Mouse (Mus musculus): Measurements from ENCODE around the gene Prickle1.

The Prickle1 gene

DNA sequence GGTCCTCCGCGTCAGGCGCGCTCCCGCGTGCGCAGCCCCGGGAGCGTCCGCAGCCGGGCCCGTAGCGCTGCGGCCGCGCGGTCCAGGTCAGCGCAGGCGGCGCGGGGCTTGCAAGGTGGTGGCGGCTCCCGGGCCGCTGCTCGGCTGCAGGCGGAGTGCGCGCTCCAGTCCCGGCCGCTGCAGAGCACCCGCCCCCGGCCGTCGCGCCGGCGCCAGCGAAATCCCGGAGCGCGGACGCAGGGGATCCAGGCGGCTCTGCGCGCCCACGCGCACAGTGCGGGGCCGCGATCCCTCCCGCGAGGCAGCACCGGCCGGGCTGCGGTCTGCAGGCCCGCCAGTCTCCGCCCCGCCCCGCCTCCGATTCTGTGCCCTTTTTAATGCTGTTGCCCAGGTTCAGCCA, at the start of gene Prickle1:
Prickle1 (minus strand) TSS at position 146 of the 400 bp plus-strand sequence.
- peak; percentile 93 for DNase-seq

GRCm38 (mm10) chr15:93640221-93640620, 44.5 kb upstream of the Prickle1 start:
- DNase-seq = no peak

DNA sequence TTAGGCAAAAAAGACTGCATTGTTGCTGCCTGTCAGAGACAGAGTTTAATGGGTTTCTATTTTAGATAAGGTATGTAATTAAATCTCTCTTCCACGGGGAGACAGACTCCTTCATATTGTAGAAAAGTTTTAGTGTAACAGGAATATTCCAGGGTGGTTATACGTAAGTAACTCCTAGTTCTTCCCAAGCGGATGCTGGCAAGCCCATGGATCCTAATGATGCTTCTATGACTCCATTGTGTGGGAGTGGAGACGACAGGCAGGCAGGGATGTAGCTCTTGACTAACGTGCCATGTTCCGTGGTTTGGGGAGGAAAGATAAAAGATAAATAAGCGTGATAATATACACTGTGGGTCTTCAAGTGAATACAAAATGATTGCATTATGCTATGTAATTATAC, 41.3 kb upstream of the Prickle1 start:
- no peak for DNase-seq

GRCm38 (mm10) chr15:93635603-93636002, 39.9 kb upstream of the Prickle1 start:
- no peak for DNase-seq

DNA sequence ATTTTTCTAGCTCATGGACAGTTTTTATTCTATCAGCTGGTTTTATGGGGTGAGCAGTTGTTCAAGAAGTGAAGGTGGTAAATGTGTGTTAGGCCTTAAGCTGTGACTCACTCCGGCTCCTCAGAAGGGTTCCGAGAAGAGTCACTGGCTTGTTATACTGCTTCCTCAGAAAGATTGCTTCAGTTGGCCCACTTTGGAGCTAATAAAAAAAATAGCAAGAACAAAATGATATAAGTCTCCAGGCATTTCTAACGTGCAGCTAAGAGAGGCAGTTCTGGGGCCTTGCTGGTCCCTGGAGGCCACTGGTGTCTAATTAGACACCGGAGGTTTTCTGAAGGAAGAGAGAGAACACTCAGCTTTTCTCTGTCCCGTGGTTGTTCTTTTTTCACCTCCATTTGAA, 38.8 kb upstream of the Prickle1 start:
- no peak for DNase-seq

DNA sequence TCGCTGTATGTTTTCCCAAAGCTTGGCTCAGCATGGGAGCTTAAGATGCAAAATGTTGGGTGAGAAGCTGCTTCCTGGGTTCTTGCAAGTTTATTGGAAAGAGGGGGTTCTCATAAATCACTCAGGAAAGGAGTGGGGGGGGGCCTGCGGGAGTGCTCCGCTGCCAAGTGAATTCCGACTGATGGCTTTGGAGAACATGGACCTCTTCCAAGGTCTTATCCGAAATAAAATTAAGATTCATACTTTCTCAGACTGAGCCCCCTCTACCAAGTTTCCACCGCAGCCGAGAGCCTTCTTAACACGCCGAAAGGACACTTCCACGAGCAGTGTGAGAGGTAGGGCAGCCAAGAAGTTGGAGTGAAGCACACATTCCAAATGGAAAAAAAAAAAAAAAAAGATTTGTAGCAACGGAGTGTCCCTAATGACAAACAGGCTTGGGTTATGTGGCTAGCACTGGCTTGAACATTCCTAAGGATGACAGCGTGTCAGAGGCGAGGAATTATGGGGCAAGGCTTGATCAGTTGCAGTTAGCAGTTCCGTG, 34.4 kb upstream of the Prickle1 start:
- DNase-seq = no peak

GRCm38 (mm10) chr15:93629201-93629600, 33.5 kb upstream of the Prickle1 start:
- DNase-seq = no peak

DNA sequence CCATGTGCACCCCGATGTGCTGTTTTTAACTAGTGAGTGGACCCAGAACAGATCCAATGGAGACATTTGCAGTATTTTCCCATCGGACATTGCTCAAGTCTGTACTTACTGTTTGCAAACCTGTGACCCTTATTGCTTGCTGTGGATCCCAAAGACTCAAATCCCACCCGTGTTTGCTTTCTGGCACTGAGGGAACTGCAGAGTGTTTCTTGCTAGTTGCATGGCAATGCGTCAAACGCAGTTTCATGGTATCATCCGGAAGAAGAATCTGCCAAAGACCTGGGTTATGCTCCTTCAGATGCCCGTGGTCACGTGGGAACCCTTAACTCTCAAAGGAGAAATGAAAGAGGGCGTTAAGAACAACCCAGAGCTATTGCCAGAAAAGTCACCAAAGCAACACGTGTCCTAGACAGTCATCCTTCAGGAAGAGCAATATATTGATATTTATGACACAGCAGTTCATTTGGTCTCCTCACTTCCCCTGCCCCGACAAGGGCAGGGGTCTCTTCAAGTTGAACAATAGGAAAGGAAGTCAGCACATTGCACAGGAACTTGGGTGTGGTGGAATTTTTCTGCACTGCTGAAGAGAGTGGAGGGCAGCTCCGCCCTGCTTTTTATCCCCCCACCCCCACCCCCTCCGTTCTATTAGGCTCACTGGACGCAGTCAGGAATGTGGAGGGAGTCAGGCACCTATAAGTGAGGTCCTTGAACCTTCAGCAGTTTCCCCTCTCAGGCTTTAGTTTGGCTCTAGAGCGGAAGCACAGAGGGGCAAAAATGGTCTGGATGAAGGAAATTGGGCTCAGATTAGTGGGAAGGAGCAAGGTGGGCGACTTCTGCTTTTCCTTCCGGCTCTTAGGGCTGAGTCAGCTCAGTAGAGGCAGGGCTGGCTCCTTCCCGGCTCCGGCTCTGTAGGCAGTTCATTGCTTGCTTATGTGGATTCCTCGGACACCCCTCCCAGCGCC, 32.4 kb upstream of the Prickle1 start:
- no peak for DNase-seq

- no peak for DNase-seq
Measured at GRCm38 (mm10) chr15:93619551-93619950, 23.9 kb upstream of the Prickle1 start.

DNA sequence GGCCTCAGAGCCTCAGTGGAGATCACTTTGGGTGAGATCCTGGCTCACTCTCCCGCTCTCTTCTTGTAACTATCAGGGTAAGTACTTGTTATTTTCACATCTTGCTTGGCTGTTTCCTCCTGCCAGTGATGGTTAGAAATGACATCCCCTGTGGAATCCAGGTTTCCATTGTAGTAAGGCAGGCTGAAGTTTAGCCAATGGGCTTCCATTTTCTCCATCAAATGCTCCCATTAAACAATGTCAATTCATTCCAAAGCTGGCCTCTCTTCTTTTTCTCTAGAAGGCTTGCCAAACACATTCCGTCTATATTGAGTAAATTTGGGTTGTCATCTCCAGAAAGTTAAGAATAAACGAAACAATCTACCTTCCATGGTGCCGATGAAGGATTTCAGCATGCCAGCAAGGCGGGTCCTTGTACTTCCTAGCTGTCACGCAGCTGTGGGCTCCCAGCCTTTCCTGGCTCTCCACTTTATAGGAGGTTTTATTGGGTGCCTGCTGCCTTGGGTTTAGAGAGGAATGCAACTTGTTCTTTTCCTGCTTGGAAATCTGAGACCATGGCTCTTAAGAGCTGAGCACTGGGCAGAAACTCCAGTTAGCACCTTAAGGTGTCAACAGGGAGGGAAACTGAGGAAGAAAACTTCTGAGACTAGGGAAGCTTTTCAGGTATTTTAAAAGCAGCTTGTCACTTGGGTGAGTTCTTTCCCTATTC, 22.9 kb upstream of the Prickle1 start:
- DNase-seq = no peak

DNA sequence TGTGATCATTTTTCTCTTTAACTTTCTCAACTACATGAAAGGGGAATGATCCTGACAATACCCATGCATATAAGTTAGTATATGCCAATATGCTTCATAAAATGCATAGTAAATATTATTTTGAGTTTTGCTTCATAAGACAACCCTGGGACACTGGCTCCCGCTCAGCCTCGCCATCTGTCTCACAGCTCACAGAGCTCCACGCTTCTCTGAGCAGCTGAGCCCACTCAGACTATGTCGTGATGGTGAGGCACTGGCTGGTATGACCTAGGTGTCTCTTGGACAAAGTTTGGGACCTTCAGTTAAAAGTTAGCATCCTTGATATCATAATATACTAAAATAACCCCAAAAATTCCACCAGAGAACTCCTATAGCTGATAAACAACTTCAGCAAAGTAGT, 20.6 kb upstream of the Prickle1 start:
- no peak for DNase-seq

DNA sequence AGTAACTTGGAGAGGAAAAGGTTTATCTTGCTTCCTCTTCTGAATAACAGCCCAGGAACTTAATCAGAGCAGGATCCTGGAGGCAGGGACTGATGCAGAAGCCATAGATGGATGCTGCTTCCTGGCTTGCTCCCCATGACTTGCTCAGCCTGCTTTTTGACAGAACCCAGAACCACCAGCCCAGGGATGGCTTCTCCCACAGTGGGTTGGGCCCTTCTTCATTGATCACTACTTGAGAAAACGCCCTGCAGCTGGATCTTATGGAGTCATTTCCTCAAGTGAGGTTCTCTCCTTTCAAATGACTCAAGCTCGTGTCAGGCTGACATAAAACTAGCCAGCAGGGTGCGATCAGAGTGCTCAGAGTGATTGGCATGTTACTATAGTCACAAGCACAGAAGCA, 19.3 kb upstream of the Prickle1 start:
- DNase-seq = no peak

GRCm38 (mm10) chr15:93613606-93614005, 17.9 kb upstream of the Prickle1 start:
- DNase-seq = no peak

GRCm38 (mm10) chr15:93611536-93612300, 16.0 kb upstream of the Prickle1 start:
- no peak for DNase-seq

DNA sequence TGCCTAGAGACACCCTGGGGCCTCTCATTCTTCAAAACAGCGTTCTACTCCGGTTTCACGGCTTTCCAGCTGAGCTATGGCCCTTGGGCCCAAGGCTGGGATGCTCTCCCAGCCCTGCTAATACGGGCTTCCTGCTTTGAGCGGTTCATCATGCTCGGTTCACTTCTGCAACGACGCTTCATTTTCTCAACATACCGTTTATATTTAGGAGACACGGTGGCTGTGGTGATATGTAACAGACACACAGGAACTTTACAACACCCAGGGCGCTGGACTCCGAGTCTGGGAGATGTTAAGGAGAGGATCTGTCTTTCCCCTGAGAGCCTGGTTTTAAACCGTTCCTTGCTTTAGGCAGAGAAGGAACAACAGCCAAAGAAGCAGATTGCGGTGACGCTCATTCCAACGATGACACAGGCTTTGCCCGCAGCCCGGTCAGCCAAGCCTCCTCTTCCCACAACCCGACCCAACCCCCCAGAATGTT, 15.1 kb upstream of the Prickle1 start:
- DNase-seq = no peak

DNA sequence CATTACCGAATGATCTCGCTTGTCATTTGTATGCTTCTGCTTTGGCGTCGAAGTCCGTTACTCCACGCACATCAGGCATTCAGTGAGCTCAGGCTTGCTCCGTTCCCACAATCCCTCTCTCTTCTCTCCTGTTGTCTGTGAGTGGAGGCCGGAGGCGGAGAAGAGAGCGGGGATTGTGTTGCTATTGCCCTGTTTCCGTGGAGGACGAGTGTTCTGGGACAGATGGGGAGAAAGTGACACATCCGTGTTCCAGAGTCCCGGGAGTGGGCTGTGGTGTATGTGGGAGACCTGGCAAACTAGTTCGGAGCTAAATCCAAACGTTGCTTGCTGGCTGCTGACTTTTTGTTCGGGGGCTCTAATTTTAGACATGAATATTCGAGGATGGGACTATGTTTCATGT, 14.6 kb upstream of the Prickle1 start:
- DNase-seq = no peak

DNA sequence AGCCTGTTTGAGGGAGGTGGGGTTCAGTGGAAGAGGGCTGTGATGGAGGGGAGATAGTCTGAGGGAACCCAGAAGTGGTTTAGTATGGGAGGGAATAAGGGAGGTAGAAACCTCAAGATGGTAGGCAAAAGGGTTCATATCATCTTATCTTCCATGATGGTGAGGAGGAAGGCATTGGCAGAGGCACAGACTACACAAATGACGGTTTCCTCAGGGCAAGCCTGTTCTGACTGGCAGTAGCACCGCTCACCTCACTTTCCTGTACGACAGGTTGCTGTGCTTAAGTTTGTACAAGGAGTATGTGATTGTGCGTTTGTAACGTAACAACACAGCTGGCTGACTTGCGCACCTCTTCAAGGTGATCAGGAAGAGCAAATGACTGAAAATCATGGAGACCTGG, 7.2 kb upstream of the Prickle1 start:
- no peak for DNase-seq

DNA sequence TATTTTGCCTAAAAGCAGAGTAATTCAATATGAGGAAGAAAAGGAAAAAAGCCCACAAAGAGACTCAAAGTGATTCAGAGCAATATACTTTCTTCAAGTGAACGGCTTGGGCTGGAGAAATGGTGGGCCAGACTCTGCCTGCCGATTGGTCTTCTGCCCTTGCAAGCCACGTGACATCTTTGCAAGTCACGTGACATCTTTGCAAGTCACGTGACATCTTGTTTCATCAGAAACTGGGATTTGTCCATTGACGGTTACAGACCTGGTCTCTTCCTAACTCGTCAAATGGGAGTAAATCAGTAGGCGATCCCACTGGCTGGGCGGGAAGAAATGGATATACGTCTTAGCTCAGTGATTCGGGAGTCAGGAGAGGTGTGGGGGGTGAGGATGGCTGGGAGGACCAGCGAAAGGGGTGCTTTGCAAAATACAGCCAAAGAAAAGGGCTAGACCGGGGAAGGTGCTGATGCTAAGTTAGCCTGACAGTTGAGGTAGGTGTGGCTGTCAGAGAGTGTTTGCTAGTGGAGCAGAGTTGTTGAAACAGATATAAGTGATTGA, 5.8 kb upstream of the Prickle1 start:
- no peak for DNase-seq

DNA sequence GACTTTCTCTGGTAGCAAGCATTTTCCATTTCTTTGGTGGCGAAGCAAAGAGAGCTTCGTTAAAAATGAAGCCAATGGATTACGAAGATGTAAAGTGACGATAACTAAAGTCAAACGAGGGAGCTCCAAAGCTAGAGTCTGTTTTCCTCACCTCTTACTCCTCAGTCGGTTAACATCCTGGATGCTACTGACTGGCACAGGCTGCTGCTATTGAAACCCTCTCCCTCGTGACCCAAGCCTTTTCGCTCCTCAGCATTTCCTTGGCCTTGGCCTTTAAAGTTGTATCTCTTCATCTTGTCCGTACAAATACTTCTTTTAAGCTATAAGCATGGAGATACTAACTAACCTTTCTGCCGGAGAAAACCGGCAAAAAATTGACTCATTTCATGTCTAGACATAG, 1.3 kb upstream of the Prickle1 start:
- DNase-seq = no peak

- DNase-seq = peak; percentile 88
Measured at GRCm38 (mm10) chr15:93596285-93596684, 594 bp upstream of the Prickle1 start.

DNA sequence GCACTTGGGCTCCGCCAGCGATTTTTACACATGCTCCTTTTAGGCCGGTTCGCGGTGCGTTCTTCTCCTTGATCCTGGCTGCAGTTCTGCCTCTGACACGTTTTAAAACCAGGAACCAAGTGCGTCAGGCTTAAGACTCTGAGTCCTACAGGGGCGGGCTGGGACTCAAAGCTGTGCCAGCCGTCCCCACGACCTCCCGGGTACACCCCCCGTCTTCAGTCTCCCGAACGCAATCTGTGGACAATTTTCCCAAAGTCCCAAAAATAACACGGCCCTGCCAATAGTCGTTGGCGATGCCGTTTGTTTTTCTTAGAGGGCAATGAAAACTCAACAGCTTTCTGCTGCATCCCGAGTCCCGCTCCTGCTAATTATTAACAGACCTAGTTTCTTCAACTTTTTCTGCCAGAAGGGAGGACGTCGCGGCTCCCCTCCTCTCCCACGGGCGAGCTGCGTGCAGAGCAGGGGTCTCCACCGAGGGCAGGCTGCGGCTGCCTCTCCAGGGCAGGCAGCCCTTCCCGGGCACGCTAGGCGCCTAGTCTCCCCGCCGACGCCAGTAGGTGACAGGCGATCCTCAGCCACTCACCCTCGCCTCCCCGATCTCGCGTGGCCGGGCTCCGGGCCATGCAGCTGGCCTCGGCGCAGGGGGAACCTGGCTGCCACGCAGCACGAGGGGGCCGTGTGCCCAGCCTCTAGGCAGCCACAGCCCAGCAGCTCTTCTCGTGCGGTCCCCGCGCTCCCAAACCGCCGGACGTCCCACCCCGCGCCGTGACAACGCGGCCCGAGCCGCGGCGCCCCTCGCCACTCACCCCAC, 598 bp downstream of the Prickle1 start:
- DNase-seq = peak; percentile 78

Data from retina, postnatal 1 day (tissue).